Mouse (Mus musculus) bone marrow macrophage, adult 2 months (primary cell): Measurements from ENCODE around the gene Thsd1.

Experiments
- CTCF ChIP-seq: IDR thresholded peaks from 2 replicates; pipeline ENCODE4 v1.5.1; 2012; ENCODE audit warnings: low read depth, mild to moderate bottlenecking, low read length, moderate library complexity
- POLR2A ChIP-seq: IDR thresholded peaks from 2 replicates; pipeline ENCODE4 v1.6.1; 2012; ENCODE audit warnings: mild to moderate bottlenecking, low read depth, low read length, borderline replicate concordance

- TF ChIP-seq CTCF (no peak), POLR2A (no peak)
Observed at GRCm38 (mm10) chr8:22185431-22186397, 41.4 kb upstream of the Thsd1 start, which contains the start of gene Ckap2.
